Mouse (Mus musculus): ENCODE measurements around the gene Pbld1. TPM values are rescaled to one million over a fixed set of nuclear protein-coding genes. Genes with fewer than 3 reads are reported as not detected.

Gene Pbld1
- polyA plus RNA-seq, 1 experiment from 2014 or later: 1.3 TPM

GRCm38 (mm10) chr10:63113027-63113604 lies 53.2 kb downstream of the Pbld1 start:
- Histone ChIP-seq H3K4me2 (replicated peaks) (no peak overlapping the region), H3K27ac (no peak overlapping the region), H3K27me3 (no peaks in the 10 kb centered on the region), H3K4me3 (no peak overlapping the region), H3K9ac (no peak overlapping the region), H3K36me3 (no peaks in the 10 kb centered on the region), H3K4me1 (no peaks in the 10 kb centered on the region), H3K9me3 (no peaks in the 10 kb centered on the region)
- 47% methylated on average over 5 of the region's 5 CpGs for WGBS
- ATAC-seq (ENCODE audit: low FRiP score, low read depth): no peak

GRCm38 (mm10) chr10:63113716-63114360 lies 53.9 kb downstream of the Pbld1 start:
- Histone ChIP-seq H3K27me3 (no peaks in the 10 kb centered on the region), H3K4me2 (replicated peaks) (no peak overlapping the region), H3K4me3 (no peak overlapping the region), H3K9ac (no peak overlapping the region), H3K27ac (no peak overlapping the region), H3K4me1 (no peaks in the 10 kb centered on the region), H3K9me3 (no peaks in the 10 kb centered on the region), H3K36me3 (no peaks in the 10 kb centered on the region)
- no peak for ATAC-seq (ENCODE audit: low FRiP score, low read depth)
- 82% methylated on average over 6 of the region's 6 CpGs for WGBS

GRCm38 (mm10) chr10:63115881-63116280 lies 55.9 kb downstream of the Pbld1 start:
- Histone ChIP-seq H3K36me3 (no peaks in the 10 kb centered on the region), H3K9me3 (no peaks in the 10 kb centered on the region), H3K9ac (no peak overlapping the region), H3K4me2 (replicated peaks) (no peak overlapping the region), H3K27me3 (no peaks in the 10 kb centered on the region), H3K4me3 (no peak overlapping the region), H3K4me1 (no peaks in the 10 kb centered on the region), H3K27ac (no peak overlapping the region)
- no peak for ATAC-seq (ENCODE audit: low FRiP score, low read depth)
- 80% methylated on average over 15 of the region's 15 CpGs for WGBS

- Histone ChIP-seq H3K9ac (no peak overlapping the region), H3K4me3 (no peak overlapping the region), H3K27me3 (no peaks in the 10 kb centered on the region), H3K4me2 (replicated peaks) (no peak overlapping the region), H3K9me3 (no peaks in the 10 kb centered on the region), H3K36me3 (no peaks in the 10 kb centered on the region), H3K27ac (no peak overlapping the region), H3K4me1 (no peaks in the 10 kb centered on the region)
- no peak for ATAC-seq (ENCODE audit: low FRiP score, low read depth)
- WGBS: 89% methylated on average over 9 of the region's 9 CpGs
These were observed 56.4 kb downstream of the Pbld1 start for GRCm38 (mm10) chr10:63116376-63116775.

- Histone ChIP-seq H3K9me3 (no peaks in the 10 kb centered on the region), H3K4me3 (no peak overlapping the region), H3K27me3 (no peaks in the 10 kb centered on the region), H3K36me3 (no peaks in the 10 kb centered on the region), H3K9ac (no peak overlapping the region), H3K27ac (no peak overlapping the region), H3K4me1 (no peaks in the 10 kb centered on the region), H3K4me2 (replicated peaks) (no peak overlapping the region)
- WGBS: 88% methylated on average over 8 of the region's 8 CpGs
- ATAC-seq (ENCODE audit: low FRiP score, low read depth): no peak
These were observed 57.6 kb downstream of the Pbld1 start for GRCm38 (mm10) chr10:63117583-63117982.

GRCm38 (mm10) chr10:63119916-63120315 lies 60.0 kb downstream of the Pbld1 start:
- Histone ChIP-seq H3K36me3 (no peaks in the 10 kb centered on the region), H3K9me3 (no peaks in the 10 kb centered on the region), H3K27ac (no peak overlapping the region), H3K4me1 (no peaks in the 10 kb centered on the region), H3K4me3 (no peak overlapping the region), H3K4me2 (replicated peaks) (no peak overlapping the region), H3K27me3 (no peaks in the 10 kb centered on the region), H3K9ac (no peak overlapping the region)
- ATAC-seq (ENCODE audit: low FRiP score, low read depth): no peak
- 72% methylated on average over 14 of the region's 14 CpGs for WGBS

- Histone ChIP-seq H3K4me1 (no peaks in the 10 kb centered on the region), H3K9me3 (no peaks in the 10 kb centered on the region), H3K9ac (no peak overlapping the region), H3K27me3 (no peaks in the 10 kb centered on the region), H3K36me3 (no peaks in the 10 kb centered on the region), H3K27ac (no peak overlapping the region), H3K4me3 (no peak overlapping the region), H3K4me2 (replicated peaks) (no peak overlapping the region)
- no peak for ATAC-seq (ENCODE audit: low FRiP score, low read depth)
- 86% methylated on average over 14 of the region's 14 CpGs for WGBS
These were observed 62.0 kb downstream of the Pbld1 start for GRCm38 (mm10) chr10:63121961-63122360.

GRCm38 (mm10) chr10:63122516-63122915 lies 62.6 kb downstream of the Pbld1 start:
- H3K36me3 ChIP-seq: no peaks in the 10 kb centered on the region
- no peaks in the 10 kb centered on the region for H3K4me1 ChIP-seq
- no peaks in the 10 kb centered on the region for H3K9me3 ChIP-seq
- WGBS: 38% methylated on average over 8 of the region's 8 CpGs
- no peak for ATAC-seq (ENCODE audit: low FRiP score, low read depth)
- H3K27ac ChIP-seq: no peak overlapping the region
- no peak overlapping the region for H3K4me3 ChIP-seq
- no peak overlapping the region for H3K9ac ChIP-seq
- H3K27me3 ChIP-seq: no peaks in the 10 kb centered on the region
- no peak overlapping the region for H3K4me2 ChIP-seq (replicated peaks)

GRCm38 (mm10) chr10:63123141-63123540 lies 63.2 kb downstream of the Pbld1 start:
- Histone ChIP-seq H3K9ac (no peak overlapping the region), H3K4me2 (replicated peaks) (no peak overlapping the region), H3K27ac (no peak overlapping the region), H3K27me3 (no peaks in the 10 kb centered on the region), H3K36me3 (no peaks in the 10 kb centered on the region), H3K9me3 (no peaks in the 10 kb centered on the region), H3K4me1 (no peaks in the 10 kb centered on the region), H3K4me3 (no peak overlapping the region)
- ATAC-seq (ENCODE audit: low FRiP score, low read depth): no peak
- WGBS: 86% methylated on average over 8 of the region's 8 CpGs

GRCm38 (mm10) chr10:63124016-63124415 lies 64.1 kb downstream of the Pbld1 start:
- no peaks in the 10 kb centered on the region for H3K4me1 ChIP-seq
- no peak overlapping the region for H3K4me3 ChIP-seq
- no peaks in the 10 kb centered on the region for H3K9me3 ChIP-seq
- 90% methylated on average over 10 of the region's 10 CpGs for WGBS
- H3K36me3 ChIP-seq: no peaks in the 10 kb centered on the region
- ATAC-seq (ENCODE audit: low FRiP score, low read depth): no peak
- no peak overlapping the region for H3K4me2 ChIP-seq (replicated peaks)
- H3K9ac ChIP-seq: no peak overlapping the region
- H3K27me3 ChIP-seq: no peaks in the 10 kb centered on the region
- H3K27ac ChIP-seq: no peak overlapping the region

- no peaks in the 10 kb centered on the region for H3K9me3 ChIP-seq
- no peak overlapping the region for H3K9ac ChIP-seq
- H3K36me3 ChIP-seq: no peaks in the 10 kb centered on the region
- 41% methylated on average over 11 of the region's 11 CpGs for WGBS
- ATAC-seq (ENCODE audit: low FRiP score, low read depth): no peak
- no peak overlapping the region for H3K4me2 ChIP-seq (replicated peaks)
- no peak overlapping the region for H3K4me3 ChIP-seq
- H3K27me3 ChIP-seq: no peaks in the 10 kb centered on the region
- no peak overlapping the region for H3K27ac ChIP-seq
- no peaks in the 10 kb centered on the region for H3K4me1 ChIP-seq
These were observed 65.4 kb downstream of the Pbld1 start for GRCm38 (mm10) chr10:63125343-63125742.

- no peak overlapping the region for H3K27ac ChIP-seq
- no peak overlapping the region for H3K4me2 ChIP-seq (replicated peaks)
- H3K9me3 ChIP-seq: no peaks in the 10 kb centered on the region
- no peaks in the 10 kb centered on the region for H3K27me3 ChIP-seq
- 76% methylated on average over 4 of the region's 4 CpGs for WGBS
- H3K9ac ChIP-seq: no peak overlapping the region
- H3K36me3 ChIP-seq: no peaks in the 10 kb centered on the region
- no peak overlapping the region for H3K4me3 ChIP-seq
- no peak for ATAC-seq (ENCODE audit: low FRiP score, low read depth)
- no peaks in the 10 kb centered on the region for H3K4me1 ChIP-seq
These were observed 66.2 kb downstream of the Pbld1 start for GRCm38 (mm10) chr10:63126116-63126515.

GRCm38 (mm10) chr10:63127156-63127555 lies 67.2 kb downstream of the Pbld1 start:
- Histone ChIP-seq H3K9me3 (no peaks in the 10 kb centered on the region), H3K36me3 (no peaks in the 10 kb centered on the region), H3K4me1 (no peaks in the 10 kb centered on the region), H3K4me3 (no peak overlapping the region), H3K27ac (no peak overlapping the region), H3K9ac (no peak overlapping the region), H3K4me2 (replicated peaks) (no peak overlapping the region), H3K27me3 (no peaks in the 10 kb centered on the region)
- ATAC-seq (ENCODE audit: low FRiP score, low read depth): no peak
- 93% methylated on average over 6 of the region's 6 CpGs for WGBS

All from limb, embryonic 13.5 days (tissue).